Mouse (Mus musculus) cerebellum, adult 2 months (tissue): ENCODE measurements around the gene Gm5134.

Experiments
- CTCF ChIP-seq: fragments of 200-500 bp; IDR thresholded peaks from 2 replicates; pipeline ENCODE4 v1.5.1; 2011; ENCODE audit warnings: low read depth, mild to moderate bottlenecking, control low read depth, low read length, moderate library complexity, borderline replicate concordance; ENCODE audit not compliant: insufficient read depth
- POLR2A ChIP-seq: fragments of 200-500 bp; IDR thresholded peaks from 2 replicates; pipeline ENCODE4 v1.6.1; 2011; ENCODE audit warnings: low read length, control low read depth, borderline replicate concordance; ENCODE audit not compliant: insufficient read depth

- TF ChIP-seq CTCF (no peak), POLR2A (no peak)
Observed at GRCm38 (mm10) chr10:76021728-76022127, 67.4 kb downstream of the Gm5134 start.
